Mouse (Mus musculus) frontal cortex, postnatal 10 days (tissue): ENCODE results near the gene Ahnak2.
A peak's percentile ranks its signal among the peaks of the same experiment; 100 is the strongest.

Experiments
- DNase-seq, 2 experiments: peaks; one replicate each; pipeline ENCODE4 v3.0.0; 2022; ENCODE audit warnings: low spot score in 2 of 2, mixed read lengths in 1 of 2

Ahnak2 gene

DNA sequence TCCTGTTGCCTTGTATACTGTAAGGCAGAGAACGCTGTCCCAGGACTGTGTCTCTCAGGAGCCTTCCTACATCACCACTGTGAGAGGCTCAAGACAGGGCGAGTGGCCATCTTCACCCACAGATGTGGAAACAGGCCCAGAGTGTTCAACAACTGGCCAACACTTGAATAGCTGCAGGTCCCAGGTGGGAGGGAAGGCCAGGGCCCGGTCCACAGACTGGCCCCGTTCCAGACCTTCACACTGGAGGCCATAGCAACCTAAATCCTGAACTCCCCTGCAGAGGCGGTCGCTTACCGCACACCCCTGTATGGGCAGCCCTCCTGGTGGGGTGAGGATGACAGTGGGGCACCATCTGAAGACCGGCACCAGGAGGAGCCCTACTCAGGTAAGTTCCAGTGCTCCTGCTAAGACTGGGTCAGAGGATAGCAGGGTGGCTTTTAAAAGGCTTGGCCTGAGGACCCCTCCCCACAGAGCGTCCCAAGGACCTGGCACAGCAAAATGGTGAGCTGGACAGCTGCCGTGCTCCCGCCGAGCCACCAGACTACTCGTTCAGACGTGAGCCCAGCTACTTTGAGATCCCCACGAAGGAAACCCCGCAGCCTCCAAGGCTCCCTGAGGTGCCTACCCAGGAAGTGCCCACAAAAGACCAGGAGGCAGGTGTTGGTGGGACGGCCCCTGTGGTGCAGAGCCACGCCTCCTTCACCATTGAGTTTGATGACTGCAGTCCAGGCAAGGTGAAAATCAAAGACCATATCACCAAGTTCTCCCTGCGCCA lies 67.4 kb downstream of the Ahnak2 start:
- no peak for DNase-seq

DNA sequence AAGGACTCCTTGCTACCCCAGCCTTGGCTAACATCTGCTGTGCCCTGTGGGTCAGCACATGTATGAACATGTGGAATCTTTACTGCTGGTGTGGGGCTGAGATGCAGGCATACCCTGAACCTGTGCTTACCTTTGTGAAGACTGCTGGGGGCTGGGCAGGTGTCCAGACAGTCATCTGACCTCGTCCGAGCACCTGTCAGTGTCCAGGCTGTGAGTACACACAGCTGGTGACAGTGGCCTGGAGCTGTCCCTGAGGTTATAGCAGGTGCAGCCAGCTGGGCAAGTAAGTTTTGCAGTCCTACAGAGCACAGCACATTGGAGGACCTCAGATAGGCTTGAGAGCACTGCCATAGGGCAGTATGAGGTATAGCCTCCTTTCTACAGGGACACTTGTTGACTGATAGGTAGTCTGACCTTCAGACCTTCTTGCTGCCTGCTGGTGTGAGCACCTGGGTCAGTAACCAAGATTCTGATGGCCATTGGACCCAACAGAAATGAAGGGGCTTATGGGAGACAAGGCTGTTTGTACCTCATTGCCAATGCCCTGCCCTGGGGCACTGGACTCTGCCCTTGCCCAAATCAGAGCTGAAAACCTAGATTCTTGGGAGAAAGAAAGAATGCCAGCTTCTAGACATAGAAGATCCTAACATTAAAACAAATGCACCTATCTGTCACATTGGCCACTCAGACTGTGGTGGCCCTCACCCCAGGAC lies 68.2 kb downstream of the Ahnak2 start:
- DNase-seq = no peak

DNA sequence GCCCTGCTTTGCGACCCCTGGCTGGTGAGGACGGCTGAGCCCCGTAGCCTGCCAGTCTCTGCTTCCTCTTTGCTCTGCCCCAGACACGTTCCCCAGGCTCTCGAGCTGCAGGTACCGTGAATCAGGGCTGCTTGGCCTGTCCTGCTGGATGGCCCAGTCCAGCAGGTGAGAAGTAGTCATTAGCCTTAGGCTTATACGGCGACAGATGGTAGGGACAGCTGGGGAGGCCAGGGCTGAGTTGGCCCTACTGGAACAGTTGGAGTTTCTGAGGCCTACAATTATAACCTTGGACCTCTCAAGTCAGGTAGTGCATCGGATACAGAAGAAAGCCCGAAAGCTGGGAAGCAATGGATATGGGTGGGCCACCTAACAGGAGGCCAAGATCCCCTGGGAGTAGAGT lies 69.9 kb downstream of the Ahnak2 start:
- no peak for DNase-seq

DNA sequence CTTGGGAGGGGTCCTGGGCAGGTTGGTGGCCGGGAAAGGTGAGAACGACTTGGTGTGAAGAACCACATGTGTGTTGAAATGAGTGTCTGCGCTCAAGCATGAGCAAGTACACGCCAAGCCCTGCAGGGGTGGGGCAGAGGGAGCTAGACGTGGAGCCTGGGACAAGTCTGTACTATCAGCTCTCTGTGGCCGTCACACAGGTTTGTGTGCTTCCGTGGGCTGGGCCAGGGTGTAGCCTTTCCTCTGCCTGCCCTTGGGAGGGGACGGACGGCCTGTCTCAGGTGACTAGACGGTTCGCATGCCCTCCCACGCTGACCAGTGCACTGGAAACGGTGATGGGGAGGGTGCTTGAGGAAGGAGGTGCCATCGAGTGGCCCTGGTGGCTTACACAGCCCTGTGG lies 71.6 kb downstream of the Ahnak2 start:
- DNase-seq = no peak

DNA sequence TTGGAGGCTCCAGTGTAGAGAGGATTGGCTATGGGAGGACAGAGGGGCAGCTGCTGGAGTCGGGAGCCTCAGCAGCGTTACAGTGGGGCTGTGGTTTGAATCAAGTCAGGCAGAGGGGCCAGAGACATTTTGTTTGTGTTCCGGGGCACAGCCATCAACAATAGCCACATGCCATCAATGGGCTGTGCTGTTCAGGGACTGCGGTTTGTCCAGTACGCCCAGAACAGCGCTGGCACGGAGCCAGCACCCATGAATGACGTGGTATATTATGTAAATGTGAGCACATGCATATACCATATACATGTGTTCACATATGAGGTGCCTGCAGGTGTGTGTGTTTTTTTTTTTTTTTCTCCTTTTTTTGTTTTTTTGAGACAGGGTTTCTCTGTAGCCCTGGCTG lies 74.7 kb downstream of the Ahnak2 start:
- no peak for DNase-seq

DNA sequence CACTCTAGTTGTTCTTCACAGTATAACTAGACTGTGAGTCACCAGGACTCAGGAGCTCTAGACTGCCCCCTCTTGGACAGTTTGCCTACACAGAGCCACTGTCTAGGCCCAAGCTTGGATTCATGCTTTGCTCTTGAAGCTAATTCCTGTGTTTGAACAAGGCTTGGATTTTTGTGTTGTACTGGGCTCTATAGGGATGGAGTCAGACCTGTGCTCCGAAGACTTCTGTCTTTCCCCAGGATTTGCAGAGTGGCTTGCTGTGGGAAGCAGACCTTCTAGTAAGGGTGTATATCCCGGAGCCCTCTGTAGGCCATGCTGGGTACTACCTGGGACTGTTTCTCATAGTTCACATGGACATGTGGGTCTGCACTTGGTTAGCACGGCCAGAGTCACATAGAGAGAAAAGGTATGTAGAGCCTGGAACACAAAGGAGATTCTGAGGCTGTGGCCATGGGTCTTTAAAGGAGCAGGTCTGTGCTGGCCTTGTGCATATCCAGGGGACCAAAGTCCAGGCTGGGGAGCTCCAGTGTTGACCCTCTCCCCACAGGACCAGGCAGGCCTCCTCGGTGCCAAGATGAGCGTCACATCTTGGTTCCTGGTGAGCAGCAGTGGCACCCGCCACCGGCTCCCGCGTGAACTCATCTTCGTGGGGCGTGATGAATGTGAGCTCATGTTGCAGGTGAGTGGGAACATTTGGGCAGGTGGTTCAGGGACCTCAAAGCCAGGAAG lies 78.2 kb downstream of the Ahnak2 start:
- peak in 1 of 2 experiments; percentile 63 for DNase-seq

DNA sequence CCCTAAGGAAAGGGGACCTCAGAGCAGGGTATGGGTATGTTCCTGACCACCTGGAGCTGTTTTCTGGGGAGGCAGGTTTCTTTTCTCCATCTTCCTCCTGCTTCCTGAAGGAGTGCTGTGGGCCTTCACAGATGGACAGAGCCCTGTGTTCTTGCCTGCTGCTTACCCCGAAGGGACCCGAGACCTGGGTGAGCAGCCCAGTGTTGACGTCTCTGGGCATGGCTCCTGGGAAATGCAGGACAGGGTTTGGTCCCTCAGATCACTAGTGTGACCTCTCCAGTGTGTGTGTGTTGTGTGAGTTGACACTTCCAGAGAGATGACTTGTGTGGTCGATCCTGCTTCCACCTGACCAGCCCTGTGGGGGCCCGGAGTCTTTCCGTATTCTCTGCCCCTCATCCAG lies 79.0 kb downstream of the Ahnak2 start:
- no peak for DNase-seq

DNA sequence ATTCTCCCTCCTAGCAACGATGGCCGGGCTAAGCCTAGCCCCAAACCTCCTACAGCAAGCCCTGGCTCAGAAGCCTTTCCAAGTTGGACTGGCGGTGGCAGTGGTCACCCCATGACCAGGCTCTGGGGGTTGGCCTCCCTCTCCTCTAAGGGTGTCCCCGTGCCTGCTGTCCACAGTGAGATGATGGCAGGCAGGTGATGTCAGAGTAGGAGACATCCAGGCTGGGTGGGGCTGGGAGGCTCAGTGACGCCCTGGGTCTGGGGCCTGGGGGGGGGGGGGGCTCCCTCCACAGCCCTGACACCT lies 79.5 kb downstream of the Ahnak2 start:
- DNase-seq = no peak

DNA sequence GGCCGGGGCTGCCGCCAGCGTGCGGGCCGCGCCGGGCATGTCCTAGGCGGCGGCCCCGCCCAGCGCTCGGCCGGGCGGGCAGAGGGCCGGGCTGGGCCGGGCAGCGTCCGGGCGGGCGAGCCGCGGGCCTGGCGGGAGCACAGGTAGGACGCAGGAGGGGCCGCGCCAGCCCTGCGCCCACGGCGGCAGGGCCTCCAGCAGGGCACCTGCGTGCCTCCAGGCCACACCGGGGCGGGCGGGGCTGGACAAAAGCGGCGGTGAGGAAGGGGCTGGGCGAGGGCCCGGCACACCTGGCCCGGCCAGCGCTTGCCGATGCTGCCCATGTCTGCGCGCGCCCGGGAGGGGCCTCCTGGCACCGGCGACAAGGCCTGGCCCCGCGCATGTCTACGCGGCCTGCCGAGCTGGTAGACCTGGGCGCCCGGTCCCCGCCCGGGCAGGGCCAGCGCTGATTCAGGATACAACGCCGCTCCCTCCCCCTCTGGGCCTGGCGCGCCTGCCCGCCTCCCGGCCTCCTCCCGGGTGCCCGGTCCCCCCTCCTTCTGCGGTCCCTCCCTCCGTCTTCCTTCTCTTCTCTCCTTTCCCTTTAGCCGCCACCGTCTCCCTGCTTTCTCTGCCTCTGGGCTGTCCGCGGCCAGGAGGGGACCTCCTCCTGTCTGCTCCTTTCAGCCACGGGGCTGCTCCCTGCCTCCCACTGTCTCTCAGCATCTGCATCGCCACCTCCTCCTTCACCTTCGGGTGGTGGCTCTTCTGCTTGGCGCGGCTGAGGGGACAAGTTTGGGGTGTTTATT lies 80.0 kb downstream of the Ahnak2 start:
- no peak for DNase-seq
